ENCODE assay signal across 13 mouse cellular contexts in the genomic region with DNA sequence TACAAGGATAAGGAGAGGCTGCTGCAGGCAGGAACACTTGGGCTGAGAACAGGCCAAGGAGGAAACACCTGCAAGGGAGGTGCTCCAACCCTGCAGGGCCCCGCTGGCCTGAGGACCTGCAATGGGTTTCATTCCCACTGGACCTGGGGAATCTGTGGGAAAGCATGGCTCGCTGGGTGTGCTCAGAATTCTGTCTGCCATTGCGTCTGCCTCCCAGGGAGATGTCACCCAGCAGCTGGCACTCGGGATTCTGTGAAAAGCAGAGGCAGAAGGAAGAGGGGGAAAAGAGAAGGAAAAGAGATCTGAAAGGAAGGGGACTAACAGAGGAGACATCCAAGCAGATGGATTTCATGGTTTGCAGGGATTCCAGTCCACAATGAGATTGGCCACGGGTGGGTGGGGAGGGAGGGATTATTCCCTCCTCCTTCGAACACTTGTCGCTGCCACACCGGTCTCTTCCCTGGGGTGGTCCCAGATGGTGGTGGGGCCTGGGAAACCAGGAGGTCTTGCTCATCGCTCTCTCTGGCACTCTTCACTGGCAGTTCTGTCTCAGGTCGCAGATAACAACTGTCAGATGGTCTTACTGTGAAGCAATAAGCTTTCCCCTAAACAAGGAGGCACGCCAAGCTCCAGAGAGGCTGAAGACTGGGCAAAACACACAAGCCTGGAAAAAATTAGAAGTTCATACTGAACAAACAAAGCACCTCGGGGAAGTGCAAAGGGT. TPM values are rescaled to one million over a fixed set of nuclear protein-coding genes. Genes with fewer than 3 reads are reported as not detected.
DNase-seq lines count a peak whose midpoint lies in the region; ATAC-seq and TF ChIP-seq lines count a peak whose summit lies in the region.
"Had no signal": no experiment of that assay in that cellular context is flagged by ENCODE, and none has a peak within 500 bp of the region (broad histone marks: within the 10 kb centered on the region; RNA-seq: fewer than 3 reads in every experiment).

No protein-coding gene starts in this region.

- DNase-seq in forebrain, postnatal 0 days: no peak
- DNase-seq in hindbrain, embryonic 10.5 days (ENCODE audit: low spot score): peak; percentile 6
- peak; percentile 8 for DNase-seq in retina, postnatal 1 day
- DNase-seq in retina, embryonic 14.5 days (ENCODE audit: low spot score): no peak
- DNase-seq: kidney, adult 11 months; thymus, postnatal 36 days had no signal

- H3K9me3 ChIP-seq in forebrain, postnatal 0 days (ENCODE audit: low read length): no peaks in the 10 kb centered on the region
- H3K9me3 ChIP-seq in forebrain, embryonic 15.5 days: no peaks in the 10 kb centered on the region
- H3K9me3 ChIP-seq in hindbrain, embryonic 10.5 days: no peaks in the 10 kb centered on the region
- H3K9me3 ChIP-seq in hindbrain, embryonic 12.5 days (replicated peaks): no peaks in the 10 kb centered on the region
- no peaks in the 10 kb centered on the region for H3K9me3 ChIP-seq in midbrain, embryonic 15.5 days

- H3K9ac ChIP-seq in forebrain, postnatal 0 days: no peak overlapping the region
- no peak overlapping the region for H3K9ac ChIP-seq in forebrain, embryonic 15.5 days (replicated peaks)
- no peak overlapping the region for H3K9ac ChIP-seq in hindbrain, embryonic 12.5 days
- no peak overlapping the region for H3K9ac ChIP-seq in midbrain, embryonic 15.5 days

- H3K27me3 ChIP-seq in forebrain, postnatal 0 days (ENCODE audit: insufficient read depth, low read length): no peaks in the 10 kb centered on the region
- H3K27me3 ChIP-seq in forebrain, embryonic 15.5 days: no peaks in the 10 kb centered on the region
- H3K27me3 ChIP-seq in hindbrain, embryonic 10.5 days (ENCODE audit: insufficient read depth, poor library complexity, severe bottlenecking): no peaks in the 10 kb centered on the region
- no peaks in the 10 kb centered on the region for H3K27me3 ChIP-seq in hindbrain, embryonic 12.5 days
- H3K27me3 ChIP-seq in midbrain, embryonic 15.5 days (replicated peaks): no peaks in the 10 kb centered on the region

- no peak for TF ChIP-seq CTCF in forebrain, postnatal 0 days (IDR thresholded peaks at IDR 0.05; ENCODE audit: low read depth)

- H3K4me1 ChIP-seq in forebrain, postnatal 0 days (ENCODE audit: insufficient read depth): no peaks in the 10 kb centered on the region
- H3K4me1 ChIP-seq in forebrain, embryonic 15.5 days: no peaks in the 10 kb centered on the region
- peaks cover 9% of the 10 kb centered on the region for H3K4me1 ChIP-seq in hindbrain, embryonic 10.5 days (replicated peaks)
- peaks cover 11% of the 10 kb centered on the region; the same call in 1 of the 2 replicates for H3K4me1 ChIP-seq in hindbrain, embryonic 12.5 days
- no peaks in the 10 kb centered on the region for H3K4me1 ChIP-seq in midbrain, embryonic 15.5 days

- peak; percentile 32; the same call in 1 of the 2 replicates for ATAC-seq in forebrain, postnatal 0 days
- ATAC-seq in forebrain, embryonic 15.5 days (replicated peaks): no peak
- ATAC-seq in hindbrain, embryonic 12.5 days (ENCODE audit: low FRiP score): no peak
- ATAC-seq in midbrain, embryonic 15.5 days (replicated peaks): 0 out of 2 replicates have a peak, but pooled peaks have one; percentile 37
- ATAC-seq in granulocyte monocyte progenitor cell, adult 5-6 weeks (replicated peaks; ENCODE audit: poor library complexity, severe bottlenecking): no peak

- H3K4me2 ChIP-seq in forebrain, postnatal 0 days (ENCODE audit: low read depth): no peak overlapping the region
- H3K4me2 ChIP-seq in forebrain, embryonic 15.5 days (replicated peaks): no peak overlapping the region
- no peak overlapping the region for H3K4me2 ChIP-seq in hindbrain, embryonic 12.5 days (replicated peaks)
- no peak overlapping the region for H3K4me2 ChIP-seq in midbrain, embryonic 15.5 days

- no peaks in the 10 kb centered on the region for H3K36me3 ChIP-seq in forebrain, postnatal 0 days (ENCODE audit: insufficient read depth)
- H3K36me3 ChIP-seq in forebrain, embryonic 15.5 days: no peaks in the 10 kb centered on the region
- H3K36me3 ChIP-seq in hindbrain, embryonic 10.5 days: no peaks in the 10 kb centered on the region
- no peaks in the 10 kb centered on the region for H3K36me3 ChIP-seq in hindbrain, embryonic 12.5 days
- H3K36me3 ChIP-seq in midbrain, embryonic 15.5 days (replicated peaks): no peaks in the 10 kb centered on the region

- WGBS in forebrain, postnatal 0 days: 57% methylated on average over 12 of the region's 12 CpGs
- 65% methylated on average over 12 of the region's 12 CpGs for WGBS in forebrain, embryonic 15.5 days
- WGBS in hindbrain, embryonic 10.5 days: 50% methylated on average over 12 of the region's 12 CpGs
- 42% methylated on average over 12 of the region's 12 CpGs for WGBS in hindbrain, embryonic 12.5 days
- WGBS in midbrain, embryonic 15.5 days: 38% methylated on average over 12 of the region's 12 CpGs

- H3K27ac ChIP-seq in forebrain, postnatal 0 days (ENCODE audit: low read depth, low read length): no peak overlapping the region
- H3K27ac ChIP-seq in forebrain, embryonic 15.5 days (replicated peaks): no peak overlapping the region
- peak overlapping the region; percentile 56; the same call in 1 of the 2 replicates for H3K27ac ChIP-seq in hindbrain, embryonic 10.5 days
- H3K27ac ChIP-seq in hindbrain, embryonic 12.5 days: no peak overlapping the region
- H3K27ac ChIP-seq in midbrain, embryonic 15.5 days: no peak overlapping the region
- H3K27ac ChIP-seq: left cerebral cortex, adult 2 months had no signal

- H3K4me3 ChIP-seq in forebrain, postnatal 0 days (ENCODE audit: low read depth, low read length): no peak overlapping the region
- H3K4me3 ChIP-seq in forebrain, embryonic 15.5 days: no peak overlapping the region
- no peak overlapping the region for H3K4me3 ChIP-seq in hindbrain, embryonic 10.5 days
- H3K4me3 ChIP-seq in hindbrain, embryonic 12.5 days: no peak overlapping the region
- H3K4me3 ChIP-seq in midbrain, embryonic 15.5 days: no peak overlapping the region
- H3K4me3 ChIP-seq: left cerebral cortex, adult 2 months had no signal

RNA-seq across cellular contexts. Expression of a gene that starts 12.1 kb away (rescaled TPM):
- total RNA-seq in forebrain, postnatal 0 days (2014; rRNA removed): not detected in 2 replicates
- 9.6 and 14.8 TPM in 2 replicates for polyA plus RNA-seq in forebrain, postnatal 0 days (2015; fragmentation: Nextera tagmentation; extraction: Ambion mirVana)
- 27.4 and 30.3 TPM in 2 replicates for polyA plus RNA-seq in forebrain, embryonic 15.5 days (2015; fragmentation: Nextera tagmentation; extraction: Ambion mirVana)
- polyA plus RNA-seq in hindbrain, embryonic 10.5 days (2016; fragmentation: Nextera tagmentation; extraction: Ambion mirVana): 23.3 and 25.1 TPM in 2 replicates
- 37.5 and 37.6 TPM in 2 replicates for polyA plus RNA-seq in hindbrain, embryonic 12.5 days (2016; fragmentation: Nextera tagmentation; extraction: Ambion mirVana)
- 22.1 and 26.4 TPM in 2 replicates for polyA plus RNA-seq in midbrain, embryonic 15.5 days (2015; fragmentation: Nextera tagmentation; extraction: Ambion mirVana)
- total RNA-seq in granulocyte monocyte progenitor cell, adult 5-6 weeks (2014; fragmentation: Nextera tagmentation): not detected in 2 replicates
- not detected in 2 replicates for total RNA-seq in granulocyte monocyte progenitor cell, adult 5-6 weeks (2017)
- total RNA-seq: adrenal gland, adult 18-20 months; left cerebral cortex, adult 2 months had no signal
- polyA plus RNA-seq: large intestine, adult 2 months had no signal

Comparison
In these comparisons a context has a peak if more than half of its experiments do, and no peak if none do; other contexts are left out.
1. ATAC-seq: peak in forebrain, postnatal 0 days (single experiment) and midbrain, embryonic 15.5 days (single experiment); none in forebrain, embryonic 15.5 days (single experiment), hindbrain, embryonic 12.5 days (single experiment) and granulocyte monocyte progenitor cell, adult 5-6 weeks (single experiment).
2. DNase-seq: peak in hindbrain, embryonic 10.5 days (single experiment) and retina, postnatal 1 day (single experiment); none in forebrain, postnatal 0 days (single experiment) and retina, embryonic 14.5 days (single experiment).